Mouse (Mus musculus) CH12.LX (cell line): ENCODE measurements around the gene Zfpl1. TPM values are rescaled to one million over a fixed set of nuclear protein-coding genes. Genes with fewer than 3 reads are reported as not detected.

Source experiments
- DNase-seq: peaks from one replicate; pipeline ENCODE4 v3.0.0-alpha.2; 2013; ENCODE audit errors: extremely low read depth
- H3K27ac ChIP-seq: 2 replicates; pipeline ENCODE4 v1.5.1; 2012; ENCODE audit warnings: low read depth, mild to moderate bottlenecking, control low read depth, moderate library complexity; ENCODE audit not compliant: insufficient read depth
- H3K27me3 ChIP-seq: replicated peaks from 2 replicates; pipeline ENCODE3; 2012; ENCODE audit warnings: inconsistent platforms
- H3K36me3 ChIP-seq, 2 experiments: replicated peaks in 1 of 2; 2 replicates each; pipeline versions ENCODE3 to v1.6.1; 2012; ENCODE audit warnings: inconsistent platforms in 1 of 2, low read length in 1 of 2, mild to moderate bottlenecking in 1 of 2, mixed read lengths in 1 of 2, moderate library complexity in 1 of 2; ENCODE audit not compliant: control insufficient read depth in 1 of 2, insufficient read depth in 1 of 2
- H3K4me1 ChIP-seq, 2 experiments: 2 replicates each; pipeline ENCODE4 v1.6.1; 2012; ENCODE audit warnings: inconsistent platforms in 1 of 2, moderate library complexity in 1 of 2; ENCODE audit not compliant: insufficient read depth in 2 of 2, control insufficient read depth in 1 of 2
- H3K4me2 ChIP-seq: 2 replicates; pipeline ENCODE4 v1.6.1; 2012; ENCODE audit warnings: low read depth, mild to moderate bottlenecking, control low read depth; ENCODE audit not compliant: poor library complexity, insufficient read depth, severe bottlenecking
- H3K4me3 ChIP-seq, 3 experiments: fragments of 150-350 bp in 1 of 3; sonication (generic) in 1 of 3; replicated peaks in 1 of 3; 2 replicates each; pipeline versions ENCODE3 to v1.5.1; 2011 to 2012; ENCODE audit warnings: low read depth in 2 of 3, low read length in 2 of 3, mild to moderate bottlenecking in 2 of 3, moderate library complexity in 2 of 3, control low read depth in 1 of 3, improper control_type of control experiment in 1 of 3, inconsistent platforms in 1 of 3, mixed read lengths in 1 of 3; ENCODE audit not compliant: poor library complexity in 1 of 3
- H3K79me2 ChIP-seq: replicated peaks from 2 replicates; pipeline ENCODE4 v1.6.1; 2012; ENCODE audit warnings: mild to moderate bottlenecking, moderate library complexity; ENCODE audit not compliant: control insufficient read depth, poor library complexity, insufficient read depth, severe bottlenecking; ENCODE audit errors: extremely low read depth
- H3K9ac ChIP-seq: 2 replicates; pipeline ENCODE4 v1.6.1; 2012; ENCODE audit warnings: low read depth, mild to moderate bottlenecking, control low read depth, moderate library complexity; ENCODE audit not compliant: insufficient read depth
- H3K9me3 ChIP-seq: replicated peaks from 2 replicates; pipeline ENCODE3; 2012; ENCODE audit warnings: low read length, inconsistent platforms, mixed read lengths
- CHD1 ChIP-seq: IDR thresholded peaks from 2 replicates; pipeline ENCODE4 v1.6.1; 2012; ENCODE audit warnings: low read depth, low read length, improper control_type of control experiment, inconsistent platforms
- ELF1 ChIP-seq: IDR thresholded peaks from 2 replicates; pipeline ENCODE4 v1.6.1; 2014; ENCODE audit warnings: low read depth, mild to moderate bottlenecking, inconsistent platforms, low read length, improper control_type of control experiment
- GABPA ChIP-seq: IDR thresholded peaks from 2 replicates; pipeline ENCODE4 v1.6.1; 2012; ENCODE audit warnings: low read depth, low read length, improper control_type of control experiment, inconsistent platforms; ENCODE audit not compliant: insufficient replicate concordance
- IRF4 ChIP-seq: IDR thresholded peaks from 2 replicates; pipeline ENCODE4 v1.6.1; 2014; ENCODE audit warnings: low read depth, mild to moderate bottlenecking, inconsistent platforms, low read length, improper control_type of control experiment
- KAT2A ChIP-seq: IDR thresholded peaks from 2 replicates; pipeline ENCODE4 v1.6.1; 2012; ENCODE audit warnings: low read length, improper control_type of control experiment, inconsistent platforms; ENCODE audit not compliant: insufficient replicate concordance
- MAX ChIP-seq: IDR thresholded peaks from 2 replicates; pipeline ENCODE4 v1.6.1; 2011; ENCODE audit warnings: low read length, improper control_type of control experiment
- MAZ ChIP-seq: IDR thresholded peaks from 2 replicates; pipeline ENCODE4 v1.6.1; 2012; ENCODE audit warnings: low read depth, mild to moderate bottlenecking, inconsistent platforms, low read length, improper control_type of control experiment, moderate library complexity
- MEF2A ChIP-seq: IDR thresholded peaks from 2 replicates; pipeline ENCODE4 v1.6.1; 2014; ENCODE audit warnings: low read depth, mild to moderate bottlenecking, inconsistent platforms, low read length, improper control_type of control experiment, borderline replicate concordance
- NRF1 ChIP-seq: IDR thresholded peaks from 2 replicates; pipeline ENCODE4 v1.6.1; 2014; ENCODE audit warnings: low read depth, mild to moderate bottlenecking, inconsistent platforms, low read length, improper control_type of control experiment, moderate library complexity
- POLR2AphosphoS2 ChIP-seq: IDR thresholded peaks from 2 replicates; pipeline ENCODE4 v1.6.1; 2011; ENCODE audit warnings: low read depth, low read length, improper control_type of control experiment
- UBTF ChIP-seq: IDR thresholded peaks from 2 replicates; pipeline ENCODE4 v1.6.1; 2012; ENCODE audit warnings: low read depth, mild to moderate bottlenecking, inconsistent platforms, low read length, improper control_type of control experiment, moderate library complexity
- USF2 ChIP-seq: conservative IDR thresholded peaks from 2 replicates; pipeline ENCODE4 v1.6.1; 2011; ENCODE audit warnings: low read depth, low read length, improper control_type of control experiment
- ZKSCAN1 ChIP-seq: IDR thresholded peaks from 2 replicates; pipeline ENCODE4 v1.6.1; 2012; ENCODE audit warnings: low read depth, inconsistent platforms, low read length, improper control_type of control experiment, borderline replicate concordance
- ZMIZ1 ChIP-seq: IDR thresholded peaks from 2 replicates; pipeline ENCODE4 v1.6.1; 2012; ENCODE audit warnings: low read depth, mild to moderate bottlenecking, inconsistent platforms, low read length, improper control_type of control experiment
- ZNF384 ChIP-seq: IDR thresholded peaks from 2 replicates; pipeline ENCODE4 v1.6.1; 2012; ENCODE audit warnings: low read depth, low read length, improper control_type of control experiment, inconsistent platforms
- dilution Hi-C: fragments of 300-500 bp; cut with MboI; formaldehyde crosslinking; loops from 2 replicates; pipeline ENCODE4 v1.14.3; 2020; ENCODE audit warnings: low sequenced_read_pairs; ENCODE audit not compliant: extremely low pct_unique_long_range_greater_than_20kb, extremely low pct_ligation_motif_present
- in situ Hi-C: fragments of 300-500 bp; cut with MboI; formaldehyde crosslinking; loops from 3 replicates; pipeline ENCODE4 v1.14.3; 2019; ENCODE audit warnings: low sequenced_read_pairs, low pct_ligation_motif_present, low pct_unique_long_range_greater_than_20kb, mixed read lengths
- polyA plus RNA-seq: library from polyadenylated mRNA; unstranded; fragments of >175 nt; gene quantifications from 2 replicates; pipeline ENCODE4 v1.2.1, GENCODE M21; 2012; ENCODE audit warnings: low read depth; ENCODE audit not compliant: insufficient read length
- total RNA-seq, 2 experiments: library from RNA; depleted of rRNA; stranded (reverse); fragments of 300-350 nt in 1 of 2; fragments of >200 nt in 1 of 2; gene quantifications; 2 replicates each; pipeline ENCODE4 v1.2.3; 2012 to 2014

The Zfpl1 gene
- total and polyA plus RNA-seq, 3 experiments, result 26.1 to 40.9 (median 26.8) TPM

DNA sequence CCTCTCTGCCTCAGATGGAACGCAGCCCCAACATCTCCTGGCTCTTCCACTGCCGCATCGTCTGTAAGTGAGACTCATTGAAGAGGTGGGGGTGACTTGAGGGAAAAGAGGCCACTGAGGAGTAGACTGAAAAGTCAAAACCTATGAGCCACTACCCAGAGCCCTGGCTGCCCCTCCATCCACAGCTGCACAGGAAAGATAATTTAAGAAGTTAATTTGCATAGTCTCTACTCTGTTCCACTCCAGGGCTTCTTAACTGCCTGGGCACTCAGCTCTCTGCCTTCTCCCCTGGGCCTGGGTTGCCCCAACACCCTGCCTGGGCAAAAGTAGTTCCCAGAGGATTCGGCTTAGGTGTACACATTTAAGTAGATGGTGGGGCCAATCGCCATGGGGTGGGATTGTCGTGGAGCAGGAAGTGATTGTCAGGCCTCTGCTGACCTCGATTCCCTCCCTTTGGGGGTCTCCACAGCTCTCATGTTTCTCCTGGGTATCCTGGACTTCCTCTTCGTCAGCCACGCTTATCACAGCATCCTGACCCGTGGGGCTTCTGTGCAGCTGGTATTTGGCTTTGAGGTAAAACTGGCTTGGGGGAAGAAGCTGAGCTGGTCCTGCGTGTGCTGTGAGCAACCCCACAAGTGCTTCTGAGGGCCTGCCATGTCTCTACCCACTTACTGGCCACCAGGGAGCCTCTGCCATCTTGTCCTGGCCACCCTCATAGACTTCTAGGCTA is 35.9 kb downstream of the Zfpl1 start (continued):
- TF ChIP-seq GABPA (no peak), IRF4 (0 out of 2 replicates have a peak, but pooled peaks have one; percentile 13), KAT2A (no peak), MAX (no peak), USF2 (no peak), CHD1 (no peak), ZNF384 (no peak), MAZ (peak; percentile 59; the same call in 1 of the 2 replicates)

DNA sequence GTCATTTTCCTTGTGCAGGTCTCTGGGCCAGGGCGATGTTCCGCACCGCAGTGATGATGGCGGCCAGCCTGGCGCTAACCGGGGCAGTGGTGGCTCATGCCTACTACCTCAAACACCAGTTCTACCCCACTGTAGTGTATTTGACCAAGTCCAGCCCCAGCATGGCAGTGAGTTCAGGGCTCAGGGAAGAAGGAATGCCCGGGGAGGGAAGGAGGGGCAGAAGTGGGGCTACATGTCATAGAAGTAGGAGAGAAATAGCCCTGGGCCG is 36.9 kb downstream of the Zfpl1 start:
- H3K79me2 ChIP-seq, result peaks cover 50% of the 10 kb centered on the region
- peak overlapping the region; percentile 97 for H3K9ac ChIP-seq
- no peak for DNase-seq
- TF ChIP-seq ELF1 (no peak), GABPA (no peak), ZKSCAN1 (no peak), NRF1 (no peak)
- H3K27me3 ChIP-seq, result no peaks in the 10 kb centered on the region
- peaks cover 45 to 48% of the 10 kb centered on the region in 2 experiments for H3K36me3 ChIP-seq
- in situ Hi-C loops (no loop called here), dilution Hi-C loops (no loop called here)
- H3K4me1 ChIP-seq, result peaks cover 30 to 58% of the 10 kb centered on the region in 2 experiments
- peak overlapping the region; percentile 93 for H3K4me2 ChIP-seq
- no peaks in the 10 kb centered on the region for H3K9me3 ChIP-seq
- H3K27ac ChIP-seq, result peak overlapping the region; percentile 99
- peak overlapping the region; percentile 82 to 99 (median 98) for H3K4me3 ChIP-seq

DNA sequence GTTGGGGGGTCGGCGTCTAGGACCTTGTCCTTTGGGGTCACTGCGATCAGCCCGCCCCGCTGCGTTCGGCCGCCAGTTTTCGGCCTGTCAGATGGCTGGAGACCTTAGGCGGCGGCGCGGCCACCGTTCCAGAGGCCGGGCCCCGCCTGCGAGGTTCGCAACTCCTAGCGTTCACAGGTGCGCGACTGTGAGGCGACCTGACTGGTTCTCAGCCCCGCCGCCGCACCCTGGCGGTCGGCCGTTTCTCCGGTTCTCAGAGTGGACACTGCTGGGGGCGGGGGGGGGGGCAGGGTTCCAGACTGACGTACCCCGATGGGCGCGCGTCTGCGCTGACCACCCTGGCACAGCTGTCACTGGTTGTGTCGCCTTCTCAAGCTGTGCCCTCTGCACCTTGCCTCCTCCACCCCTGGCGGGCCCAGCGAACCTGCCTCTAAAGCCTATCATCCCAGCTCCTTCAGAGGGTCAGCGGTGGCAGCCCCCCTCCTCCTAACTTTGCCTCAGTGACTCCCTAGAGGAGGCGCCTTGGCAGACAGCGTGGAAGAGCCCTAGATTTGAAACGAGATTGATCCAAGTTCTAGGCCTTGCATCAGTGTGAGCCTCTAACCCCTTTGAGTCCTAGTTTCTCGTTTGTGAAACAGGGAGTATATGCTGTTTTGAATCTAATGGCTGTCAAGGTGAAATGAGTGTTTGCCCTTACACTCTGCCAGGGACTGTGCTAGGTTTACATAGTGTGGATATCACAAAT is 37.4 kb downstream of the Zfpl1 start:
- H3K4me2 ChIP-seq, result peak overlapping the region; percentile 93
- no peaks in the 10 kb centered on the region for H3K9me3 ChIP-seq
- TF ChIP-seq ZMIZ1, result no peak; the same call in 1 of the 2 replicates
- TF ChIP-seq UBTF, result peak; percentile 42; the same call in 1 of the 2 replicates
- no peak for TF ChIP-seq MEF2A
- peak; percentile 5; the same call in 1 of the 2 replicates for TF ChIP-seq MAZ
- TF ChIP-seq POLR2AphosphoS2, result 0 out of 2 replicates have a peak, but pooled peaks have one; percentile 2
- H3K9ac ChIP-seq, result peak overlapping the region; percentile 97
- H3K4me1 ChIP-seq, result peaks cover 28 to 58% of the 10 kb centered on the region in 2 experiments
- peaks cover 40 to 43% of the 10 kb centered on the region in 2 experiments for H3K36me3 ChIP-seq
- no peak for DNase-seq
- no peaks in the 10 kb centered on the region for H3K27me3 ChIP-seq
- in situ Hi-C loops, result no loop called here
- peaks cover 48% of the 10 kb centered on the region for H3K79me2 ChIP-seq
- peak overlapping the region; percentile 99 for H3K27ac ChIP-seq
- H3K4me3 ChIP-seq, result peak overlapping the region; percentile 82 to 99 (median 98)
- dilution Hi-C loops, result no loop called here
